Mouse (Mus musculus) layer of hippocampus, adult 9-10 months (tissue): ENCODE results near the gene Zic2.

Experiments used
- DNase-seq: peaks from one replicate; pipeline ENCODE4 v3.0.0; 2022; ENCODE audit warnings: low spot score

Zic2 gene

GRCm38 (mm10) chr14:122476822-122477215 lies 1.6 kb downstream of the Zic2 start:
- DNase-seq, result no peak

- no peak for DNase-seq
Observed at GRCm38 (mm10) chr14:122477261-122477671, 2.0 kb downstream of the Zic2 start.

GRCm38 (mm10) chr14:122477971-122478573 lies 2.8 kb downstream of the Zic2 start:
- no peak for DNase-seq

- no peak for DNase-seq
Observed at GRCm38 (mm10) chr14:122478574-122479011, 3.4 kb downstream of the Zic2 start.

GRCm38 (mm10) chr14:122479461-122480109 lies 4.3 kb downstream of the Zic2 start:
- DNase-seq, result no peak

GRCm38 (mm10) chr14:122480355-122480754 lies 5.1 kb downstream of the Zic2 start:
- DNase-seq, result no peak

GRCm38 (mm10) chr14:122481181-122481580 lies 5.9 kb downstream of the Zic2 start:
- DNase-seq, result no peak

- DNase-seq, result no peak
Observed at GRCm38 (mm10) chr14:122482081-122483023, 7.1 kb downstream of the Zic2 start.

- no peak for DNase-seq
Observed at GRCm38 (mm10) chr14:122483024-122483385, 7.8 kb downstream of the Zic2 start.

GRCm38 (mm10) chr14:122483556-122484421 lies 8.6 kb downstream of the Zic2 start:
- no peak for DNase-seq

- no peak for DNase-seq
Observed at GRCm38 (mm10) chr14:122484458-122484843, 9.2 kb downstream of the Zic2 start.

- no peak for DNase-seq
Observed at GRCm38 (mm10) chr14:122484844-122485551, 9.8 kb downstream of the Zic2 start.

- no peak for DNase-seq
Observed at GRCm38 (mm10) chr14:122485635-122486181, 10.5 kb downstream of the Zic2 start.

GRCm38 (mm10) chr14:122486611-122487010 lies 11.4 kb downstream of the Zic2 start:
- DNase-seq, result no peak

- no peak for DNase-seq
Observed at GRCm38 (mm10) chr14:122487366-122487765, 12.1 kb downstream of the Zic2 start.

GRCm38 (mm10) chr14:122489041-122489440 lies 13.8 kb downstream of the Zic2 start:
- no peak for DNase-seq

- no peak for DNase-seq
Observed at GRCm38 (mm10) chr14:122489686-122490414, 14.6 kb downstream of the Zic2 start.

GRCm38 (mm10) chr14:122490441-122491328 lies 15.4 kb downstream of the Zic2 start, which contains the start of gene Gm10837:
Gene Gm10837, plus strand, starts transcription at chr14:122490586.
- DNase-seq, result no peak

GRCm38 (mm10) chr14:122491521-122491920 lies 16.3 kb downstream of the Zic2 start:
- DNase-seq, result no peak
